Mouse (Mus musculus) lung, postnatal 10 days (tissue): ENCODE results near the gene Soga3.

Experiments
- DNase-seq: peaks from one replicate; pipeline ENCODE4 v3.0.0; 2021

Soga3 gene

DNA sequence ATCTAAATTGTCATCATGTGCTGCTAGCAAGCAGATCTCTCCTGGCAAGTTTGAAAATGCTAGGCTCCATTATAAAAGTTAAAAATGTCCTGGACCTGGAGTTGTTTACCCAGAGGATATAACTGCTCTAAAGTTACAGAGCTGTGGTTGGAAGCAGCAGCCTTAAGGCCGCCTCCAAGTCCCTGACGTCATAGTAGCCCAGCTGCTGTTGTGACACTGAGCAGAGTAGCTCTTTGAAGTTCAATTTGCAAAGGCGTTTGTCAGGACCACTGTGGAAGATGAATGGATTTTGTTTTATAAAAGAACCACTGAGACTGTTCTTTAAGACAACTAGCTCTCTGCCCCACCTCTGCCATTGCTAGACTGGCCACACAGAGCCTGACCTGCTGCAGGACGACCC lies 67.8 kb downstream of the Soga3 start, which contains the start of gene 9330159F19Rik:
Gene 9330159F19Rik (plus strand): TSS at position 154 of the 400 bp plus-strand sequence.
- peak; percentile 69 for DNase-seq

DNA sequence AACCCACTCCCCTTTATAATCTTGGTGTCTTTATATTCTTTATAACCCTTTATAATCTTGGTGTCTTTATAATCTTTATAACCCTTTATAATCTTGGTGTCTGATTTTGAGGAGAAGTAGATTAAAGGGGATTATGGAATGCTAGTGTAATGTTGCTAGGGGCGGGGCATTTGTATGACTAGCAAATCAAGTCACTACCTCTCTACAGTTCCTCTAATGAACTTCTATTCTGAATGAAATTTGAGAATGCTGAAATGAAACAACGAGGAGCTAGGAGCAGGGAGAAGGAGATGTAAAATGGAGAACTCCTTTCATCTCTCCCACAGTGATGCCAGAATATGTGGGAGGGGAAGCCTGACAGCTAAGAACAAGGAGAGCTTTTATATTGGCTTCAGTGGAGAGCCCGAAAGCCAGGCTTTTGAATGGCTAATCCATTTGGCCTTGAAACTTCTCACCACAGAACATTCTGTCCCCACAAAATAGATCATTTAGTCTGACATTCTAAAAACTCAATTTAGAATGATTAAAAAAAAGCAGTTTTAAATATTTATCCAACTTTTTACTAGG lies 70.0 kb downstream of the Soga3 start:
- peak; percentile 8 for DNase-seq

DNA sequence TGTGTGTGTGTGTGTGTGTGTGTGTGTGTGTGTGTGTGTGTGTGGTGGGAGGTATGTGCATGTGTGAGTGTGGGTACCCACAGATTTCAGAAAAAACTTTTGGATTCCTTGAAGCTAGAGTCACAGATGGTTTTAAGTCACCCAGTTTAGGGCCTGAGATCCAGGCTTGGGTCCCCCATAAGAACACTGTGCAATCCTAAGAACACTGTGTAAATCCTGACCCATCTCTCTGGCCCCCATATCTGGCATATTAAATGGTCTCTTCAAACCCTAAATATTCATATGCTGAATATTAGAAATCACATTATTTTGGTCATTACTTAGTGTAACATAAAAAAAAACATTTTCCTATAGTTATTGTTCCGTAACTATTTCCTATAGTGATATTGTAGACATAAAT lies 73.3 kb downstream of the Soga3 start:
- no peak for DNase-seq

DNA sequence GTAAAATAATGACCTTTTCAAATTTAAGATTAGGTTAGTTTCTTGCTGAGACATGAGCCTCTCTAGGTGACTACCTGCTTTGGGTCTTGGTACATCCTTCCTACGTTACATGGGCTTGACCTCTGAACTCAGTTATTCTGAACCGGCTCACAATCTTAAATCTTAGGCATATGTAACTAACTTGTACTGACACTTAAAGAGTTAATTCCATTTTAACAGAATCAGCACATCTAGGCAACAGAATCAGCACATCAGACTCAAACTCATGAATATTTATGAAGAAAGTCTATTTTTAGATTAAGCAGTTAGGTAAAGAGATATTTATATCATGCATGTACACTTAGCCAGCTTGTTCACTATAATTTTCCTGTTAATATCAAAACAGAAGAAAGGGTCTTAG lies 73.8 kb downstream of the Soga3 start:
- no peak for DNase-seq

DNA sequence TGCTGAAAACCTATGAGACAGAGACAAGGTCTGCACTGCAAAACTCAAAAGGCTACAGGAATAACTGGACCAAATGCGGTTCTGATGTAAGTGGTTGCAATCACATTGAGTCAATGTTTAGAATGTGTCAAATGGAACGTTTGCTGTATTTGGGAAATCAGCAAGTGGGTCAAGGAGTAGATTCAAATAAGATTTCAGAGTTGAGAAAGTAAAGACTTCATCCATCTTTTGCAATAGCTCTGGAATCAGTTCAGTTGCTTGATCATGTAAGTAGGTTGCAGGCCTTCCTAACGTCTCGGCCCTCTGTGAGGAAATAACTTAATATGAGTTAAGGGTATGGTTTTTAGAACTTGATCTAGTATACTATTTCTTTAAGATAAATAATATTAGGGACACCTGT lies 81.7 kb downstream of the Soga3 start:
- DNase-seq = no peak

DNA sequence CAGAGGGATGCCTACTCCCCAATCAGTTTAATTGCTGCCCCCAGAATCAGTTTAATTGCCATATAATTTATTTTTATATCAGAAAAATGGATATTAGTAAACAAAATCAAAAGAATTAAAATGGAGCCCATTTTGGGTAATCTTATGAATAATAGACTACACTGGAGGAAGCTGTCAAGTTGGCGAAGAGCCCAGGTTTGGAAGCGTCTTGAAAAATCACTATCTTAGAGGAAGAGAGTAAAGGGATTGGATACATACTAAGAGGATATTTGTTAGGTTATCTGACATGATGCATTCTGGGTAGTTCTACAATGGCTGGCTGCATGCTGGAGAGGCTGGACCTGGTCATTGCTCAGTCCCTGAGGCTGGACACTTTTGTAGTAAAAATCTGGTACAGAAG lies 87.6 kb downstream of the Soga3 start:
- DNase-seq = no peak
